25 mouse cellular contexts compared by ENCODE assay signal in genomic region chr15:22535828-22536227, GRCm38 (mm10). TPM values are rescaled to one million over a fixed set of nuclear protein-coding genes. Genes with fewer than 3 reads are reported as not detected.
A peak's percentile ranks its signal among the peaks of the same experiment; 100 is the strongest.
DNase-seq lines count a peak whose midpoint lies in the region; ATAC-seq and TF ChIP-seq lines count a peak whose summit lies in the region.
"Had no signal": no experiment of that assay in that cellular context is flagged by ENCODE, and none has a peak within 500 bp of the region (broad histone marks: within the 10 kb centered on the region; RNA-seq: fewer than 3 reads in every experiment).

No protein-coding gene starts in this region.

- no peaks in the 10 kb centered on the region for H3K4me1 ChIP-seq in forebrain, postnatal 0 days (ENCODE audit: insufficient read depth)
- H3K4me1 ChIP-seq in forebrain, embryonic 10.5 days: no peaks in the 10 kb centered on the region
- H3K4me1 ChIP-seq in intestine, embryonic 16.5 days (ENCODE audit: control insufficient read depth, insufficient read depth, low read length): no peaks in the 10 kb centered on the region
- H3K4me1 ChIP-seq: embryonic facial prominence, embryonic 10.5 days; embryonic facial prominence, embryonic 12.5 days; forebrain, embryonic 12.5 days had no signal

- H3K27ac ChIP-seq in forebrain, postnatal 0 days (ENCODE audit: low read depth, low read length): no peak overlapping the region
- H3K27ac ChIP-seq in forebrain, embryonic 10.5 days: no peak overlapping the region
- H3K27ac ChIP-seq in intestine, embryonic 16.5 days (ENCODE audit: low read length): no peak overlapping the region
- H3K27ac ChIP-seq: embryonic facial prominence, embryonic 10.5 days; embryonic facial prominence, embryonic 12.5 days; forebrain, embryonic 12.5 days had no signal

- ATAC-seq in forebrain, postnatal 0 days: peak; percentile 88
- no peak for ATAC-seq in intestine, embryonic 16.5 days
- ATAC-seq: activated CD4-positive, CD25-positive, alpha-beta regulatory T cell, adult 4 months; CD4-positive, CD25-positive, alpha-beta regulatory T cell, adult 4 months; forebrain, embryonic 14.5 days; forebrain, embryonic 16.5 days; Patski had no signal

- no peaks in the 10 kb centered on the region for H3K36me3 ChIP-seq in forebrain, postnatal 0 days (ENCODE audit: insufficient read depth)
- H3K36me3 ChIP-seq in forebrain, embryonic 10.5 days (replicated peaks): no peaks in the 10 kb centered on the region
- H3K36me3 ChIP-seq in intestine, embryonic 16.5 days (ENCODE audit: control insufficient read depth, insufficient read depth, low read length): no peaks in the 10 kb centered on the region
- H3K36me3 ChIP-seq: embryonic facial prominence, embryonic 10.5 days; embryonic facial prominence, embryonic 12.5 days; forebrain, embryonic 12.5 days; G1E had no signal

- no peaks in the 10 kb centered on the region for H3K27me3 ChIP-seq in forebrain, postnatal 0 days (ENCODE audit: insufficient read depth, low read length)
- no peaks in the 10 kb centered on the region for H3K27me3 ChIP-seq in forebrain, embryonic 10.5 days (ENCODE audit: poor library complexity, severe bottlenecking)
- H3K27me3 ChIP-seq in intestine, embryonic 16.5 days (replicated peaks; ENCODE audit: control insufficient read depth, insufficient read depth, low read length): no peaks in the 10 kb centered on the region
- H3K27me3 ChIP-seq: CH12.LX; embryonic facial prominence, embryonic 12.5 days; forebrain, embryonic 12.5 days; Patski had no signal

- intact Hi-C loops in left cerebral cortex, postnatal 36 days (cut with DNase I): no loop called here

- 53% methylated on average over 2 of the region's 2 CpGs for WGBS in forebrain, postnatal 0 days
- WGBS in forebrain, embryonic 10.5 days: 77% methylated on average over 2 of the region's 2 CpGs
- 55% methylated on average over 2 of the region's 2 CpGs for WGBS in intestine, embryonic 16.5 days

- no peak overlapping the region for H3K9ac ChIP-seq in forebrain, postnatal 0 days
- no peak overlapping the region for H3K9ac ChIP-seq in intestine, embryonic 16.5 days (ENCODE audit: low read depth, low read length)
- H3K9ac ChIP-seq: embryonic facial prominence, embryonic 12.5 days; forebrain, embryonic 12.5 days had no signal

- H3K4me3 ChIP-seq in forebrain, postnatal 0 days (ENCODE audit: low read depth, low read length): no peak overlapping the region
- H3K4me3 ChIP-seq in forebrain, embryonic 10.5 days: no peak overlapping the region
- H3K4me3 ChIP-seq in intestine, embryonic 16.5 days (ENCODE audit: low read length): no peak overlapping the region
- H3K4me3 ChIP-seq: embryonic facial prominence, embryonic 10.5 days; embryonic facial prominence, embryonic 12.5 days; forebrain, embryonic 12.5 days had no signal

- TF ChIP-seq CTCF in forebrain, postnatal 0 days (IDR thresholded peaks at IDR 0.05; ENCODE audit: low read depth): no peak

- DNase-seq in forebrain, postnatal 0 days: peak; percentile 17
- no peak for DNase-seq in forebrain, embryonic 10.5 days (ENCODE audit: extremely low spot score, low spot score)
- peak; percentile 53 for DNase-seq in brain, adult 2 months (ENCODE audit: low read depth, low spot score)
- peak; percentile 26 for DNase-seq in brain, embryonic 18.5 days (ENCODE audit: low read depth, low spot score)
- no peak for DNase-seq in left cerebral cortex, postnatal 36 days (ENCODE audit: low spot score in 2 of 2)
- DNase-seq: adrenal gland, adult 8-10 months; adrenal gland, postnatal 14 days; adrenal gland, postnatal 36 days; B cell, adult 2 months; cerebellum, adult 11 months; cerebellum, adult 18-20 months; cerebellum, adult 8-10 months; cerebellum, adult 9-11 months; cerebellum, postnatal 25 days had no signal

- H3K4me2 ChIP-seq in forebrain, postnatal 0 days (ENCODE audit: low read depth): no peak overlapping the region
- H3K4me2 ChIP-seq in intestine, embryonic 16.5 days (ENCODE audit: low read depth, low read length): no peak overlapping the region
- H3K4me2 ChIP-seq: embryonic facial prominence, embryonic 12.5 days; forebrain, embryonic 12.5 days had no signal

- H3K9me3 ChIP-seq in forebrain, postnatal 0 days (ENCODE audit: low read length): no peaks in the 10 kb centered on the region
- no peaks in the 10 kb centered on the region for H3K9me3 ChIP-seq in forebrain, embryonic 10.5 days
- no peaks in the 10 kb centered on the region for H3K9me3 ChIP-seq in intestine, embryonic 16.5 days (ENCODE audit: control insufficient read depth, low read length)
- H3K9me3 ChIP-seq: embryonic facial prominence, embryonic 10.5 days; embryonic facial prominence, embryonic 12.5 days; forebrain, embryonic 12.5 days; G1E had no signal

RNA-seq across cellular contexts. Expression of gene Cdh18, which starts 13.0 kb away (rescaled TPM):
- 28.1 and 32.3 TPM in 2 replicates for total RNA-seq in forebrain, postnatal 0 days (2014; rRNA removed)
- polyA plus RNA-seq in forebrain, postnatal 0 days (2015; fragmentation: Nextera tagmentation; extraction: Ambion mirVana): 3.2 and 5.1 TPM in 2 replicates
- 0.09 TPM in 1 of 2 replicates, not detected in the other for polyA plus RNA-seq in forebrain, embryonic 10.5 days (2016; fragmentation: Nextera tagmentation; extraction: Ambion mirVana)
- total RNA-seq in left cerebral cortex, postnatal 36 days (2021): 10 to 100 TPM; 31.8 to 39.9 TPM
- 0.48 and 0.68 TPM in 2 replicates for polyA plus RNA-seq in intestine, embryonic 16.5 days (2015; fragmentation: Nextera tagmentation; extraction: Ambion mirVana)
- total RNA-seq: CH12.LX had no signal
- polyA plus RNA-seq: activated CD4-positive, CD25-positive, alpha-beta regulatory T cell, adult 4 months; CD4-positive, CD25-positive, alpha-beta regulatory T cell, adult 4 months; G1E; Patski had no signal

Comparison
In these comparisons a context has a peak if more than half of its experiments do, and no peak if none do; other contexts are left out.
1. DNase-seq: peak in forebrain, postnatal 0 days (single experiment), brain, adult 2 months (single experiment) and brain, embryonic 18.5 days (single experiment); none in forebrain, embryonic 10.5 days (single experiment) and left cerebral cortex, postnatal 36 days (0 of 2).